Mouse (Mus musculus): ENCODE measurements around the gene Sucla2. TPM values are rescaled to one million over a fixed set of nuclear protein-coding genes. Genes with fewer than 3 reads are reported as not detected.

The Sucla2 gene
- polyA plus RNA-seq, 1 experiment from 2014 or later: 122 TPM

DNA sequence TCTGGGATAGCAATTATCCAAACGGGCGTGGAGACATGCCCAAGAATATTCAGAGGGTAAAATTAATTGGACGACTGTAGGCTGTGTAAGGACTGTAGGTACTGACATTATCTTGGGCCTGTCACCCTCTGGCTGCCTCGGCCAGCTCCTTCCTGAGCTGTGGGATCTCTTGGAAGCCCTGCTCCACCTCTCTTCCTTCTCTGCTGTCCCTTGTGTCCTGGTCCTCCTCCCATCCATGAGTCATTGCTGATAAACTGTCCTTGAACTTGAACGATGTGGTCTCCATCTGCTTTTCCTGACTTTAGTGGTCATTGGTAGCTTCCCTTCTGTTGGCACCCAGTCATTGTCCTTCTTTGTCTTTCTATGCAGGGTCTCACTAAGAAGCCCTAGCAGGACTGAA, 38.5 kb upstream of the Sucla2 start:
- 0 out of 2 replicates have a peak, but pooled peaks cover 3% of the 10 kb centered on the region for H3K9me3 ChIP-seq (replicated peaks; ENCODE audit: control insufficient read depth, low read length)
- ATAC-seq (ENCODE audit: insufficient read depth, low FRiP score): no peak
- no peak overlapping the region for H3K4me2 ChIP-seq (ENCODE audit: low read depth, low read length)
- H3K36me3 ChIP-seq (ENCODE audit: control insufficient read depth, insufficient read depth, low read length): no peaks in the 10 kb centered on the region
- H3K4me1 ChIP-seq (ENCODE audit: control insufficient read depth, insufficient read depth, low read length): no peaks in the 10 kb centered on the region
- no peak overlapping the region for H3K4me3 ChIP-seq (replicated peaks; ENCODE audit: low read length)
- H3K9ac ChIP-seq (ENCODE audit: low read length): no peak overlapping the region
- WGBS: 69% methylated on average over 5 of the region's 5 CpGs
- H3K27ac ChIP-seq (ENCODE audit: low read length): peak overlapping the region; percentile 12; the same call in 1 of the 2 replicates
- no peaks in the 10 kb centered on the region for H3K27me3 ChIP-seq (ENCODE audit: control insufficient read depth, insufficient read depth, low read length)

DNA sequence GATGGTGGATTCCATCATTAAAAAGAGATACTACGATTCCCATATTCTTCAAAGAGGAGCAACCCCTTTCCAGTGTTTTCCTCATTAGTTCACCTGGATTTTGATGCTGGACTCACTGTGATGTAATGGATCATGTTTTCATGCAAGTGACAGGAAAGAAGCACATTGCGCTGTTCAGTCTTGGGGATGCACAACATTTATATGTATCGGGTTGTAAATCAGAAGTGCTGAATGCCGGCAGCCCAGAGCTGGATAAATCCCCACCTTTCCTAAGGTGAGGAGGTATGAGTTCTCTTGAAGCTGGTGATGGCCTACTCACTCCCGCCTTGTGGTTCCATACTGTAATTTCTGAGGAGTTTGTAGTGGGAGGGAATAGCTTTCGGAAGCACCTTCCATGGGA, 31.8 kb upstream of the Sucla2 start:
- ATAC-seq (ENCODE audit: insufficient read depth, low FRiP score): no peak
- WGBS: 88% methylated on average over 6 of the region's 6 CpGs
- no peak overlapping the region for H3K4me3 ChIP-seq (replicated peaks; ENCODE audit: low read length)
- no peaks in the 10 kb centered on the region for H3K27me3 ChIP-seq (ENCODE audit: control insufficient read depth, insufficient read depth, low read length)
- H3K9me3 ChIP-seq (replicated peaks; ENCODE audit: control insufficient read depth, low read length): 0 out of 2 replicates have a peak, but pooled peaks cover 3% of the 10 kb centered on the region
- no peaks in the 10 kb centered on the region for H3K4me1 ChIP-seq (ENCODE audit: control insufficient read depth, insufficient read depth, low read length)
- no peak overlapping the region for H3K9ac ChIP-seq (ENCODE audit: low read length)
- H3K4me2 ChIP-seq (ENCODE audit: low read depth, low read length): no peak overlapping the region
- H3K27ac ChIP-seq (ENCODE audit: low read length): no peak overlapping the region
- no peaks in the 10 kb centered on the region for H3K36me3 ChIP-seq (ENCODE audit: control insufficient read depth, insufficient read depth, low read length)

DNA sequence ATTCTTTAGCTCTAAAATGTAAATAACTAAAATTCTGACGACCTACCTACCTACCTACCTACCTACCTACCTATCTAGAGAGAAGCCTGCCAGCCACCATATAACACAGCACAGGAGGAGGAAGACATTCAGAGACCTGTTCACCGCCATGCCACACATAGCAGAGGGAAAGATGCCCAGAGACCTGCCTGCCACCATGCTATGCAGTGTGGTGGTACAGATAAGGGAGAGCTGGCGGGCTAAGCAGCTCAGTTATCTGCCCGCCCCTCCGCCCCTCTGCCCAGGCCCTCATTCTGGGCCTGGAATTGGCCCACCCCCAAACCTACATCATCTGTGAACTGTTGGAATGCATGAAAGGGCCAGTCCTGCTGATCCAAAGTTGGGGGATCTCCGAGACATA, 31.0 kb upstream of the Sucla2 start:
- no peak overlapping the region for H3K4me3 ChIP-seq (replicated peaks; ENCODE audit: low read length)
- WGBS: 67% methylated on average over 6 of the region's 6 CpGs
- H3K4me2 ChIP-seq (ENCODE audit: low read depth, low read length): no peak overlapping the region
- no peak overlapping the region for H3K9ac ChIP-seq (ENCODE audit: low read length)
- no peaks in the 10 kb centered on the region for H3K27me3 ChIP-seq (ENCODE audit: control insufficient read depth, insufficient read depth, low read length)
- no peaks in the 10 kb centered on the region for H3K36me3 ChIP-seq (ENCODE audit: control insufficient read depth, insufficient read depth, low read length)
- H3K4me1 ChIP-seq (ENCODE audit: control insufficient read depth, insufficient read depth, low read length): no peaks in the 10 kb centered on the region
- ATAC-seq (ENCODE audit: insufficient read depth, low FRiP score): no peak
- no peak overlapping the region for H3K27ac ChIP-seq (ENCODE audit: low read length)
- H3K9me3 ChIP-seq (replicated peaks; ENCODE audit: control insufficient read depth, low read length): 0 out of 2 replicates have a peak, but pooled peaks cover 3% of the 10 kb centered on the region

DNA sequence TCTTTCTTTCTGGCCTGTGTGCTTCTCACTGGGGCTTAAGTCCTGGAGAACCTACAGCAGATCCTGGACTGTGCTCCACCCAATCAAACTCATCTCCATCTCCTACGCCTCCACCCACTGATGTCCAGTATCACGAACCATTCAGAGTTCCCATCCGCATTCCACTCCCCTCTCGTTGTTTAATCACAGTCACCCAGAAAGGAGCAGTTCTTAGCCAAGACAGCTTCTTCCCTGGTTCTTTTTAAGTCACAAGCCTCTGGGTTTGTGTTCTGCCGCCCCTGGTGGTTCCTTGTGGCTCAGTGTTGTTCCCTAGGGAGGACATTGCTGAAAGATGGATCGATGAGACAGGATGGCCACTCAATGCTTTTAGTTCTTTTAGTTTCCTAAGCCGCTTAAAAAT, 29.4 kb upstream of the Sucla2 start:
- Histone ChIP-seq H3K27me3 (ENCODE audit: control insufficient read depth, insufficient read depth, low read length) (no peaks in the 10 kb centered on the region), H3K4me2 (ENCODE audit: low read depth, low read length) (no peak overlapping the region), H3K4me1 (ENCODE audit: control insufficient read depth, insufficient read depth, low read length) (no peaks in the 10 kb centered on the region), H3K36me3 (ENCODE audit: control insufficient read depth, insufficient read depth, low read length) (no peaks in the 10 kb centered on the region), H3K9me3 (replicated peaks; ENCODE audit: control insufficient read depth, low read length) (0 out of 2 replicates have a peak, but pooled peaks cover 3% of the 10 kb centered on the region), H3K4me3 (replicated peaks; ENCODE audit: low read length) (no peak overlapping the region), H3K9ac (ENCODE audit: low read length) (no peak overlapping the region), H3K27ac (ENCODE audit: low read length) (no peak overlapping the region)
- WGBS: 70% methylated on average over 7 of the region's 7 CpGs
- ATAC-seq (ENCODE audit: insufficient read depth, low FRiP score): no peak

DNA sequence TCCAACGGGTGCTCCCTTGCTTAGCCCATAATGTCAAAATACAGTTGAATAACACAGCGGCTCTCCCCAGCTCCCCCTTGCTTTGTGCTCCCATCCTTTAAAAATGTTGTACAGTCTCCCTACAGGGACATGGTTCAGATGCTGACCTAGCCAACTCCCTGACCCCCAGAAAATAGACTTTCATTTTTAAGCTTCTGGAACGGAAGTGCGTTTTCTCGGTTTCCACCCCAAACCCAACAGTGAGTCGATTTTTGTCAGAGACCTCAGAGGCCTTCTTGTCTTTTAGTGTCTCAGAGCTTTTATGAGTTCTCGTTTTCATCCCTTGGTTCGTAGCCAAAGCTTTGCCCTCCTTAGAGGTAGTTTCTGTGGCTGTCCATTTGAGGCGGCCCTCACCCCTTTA, 23.8 kb upstream of the Sucla2 start:
- H3K4me3 ChIP-seq (replicated peaks; ENCODE audit: low read length): no peak overlapping the region
- no peak for ATAC-seq (ENCODE audit: insufficient read depth, low FRiP score)
- no peak overlapping the region for H3K4me2 ChIP-seq (ENCODE audit: low read depth, low read length)
- H3K36me3 ChIP-seq (ENCODE audit: control insufficient read depth, insufficient read depth, low read length): no peaks in the 10 kb centered on the region
- no peaks in the 10 kb centered on the region for H3K9me3 ChIP-seq (replicated peaks; ENCODE audit: control insufficient read depth, low read length)
- no peak overlapping the region for H3K27ac ChIP-seq (ENCODE audit: low read length)
- no peaks in the 10 kb centered on the region for H3K27me3 ChIP-seq (ENCODE audit: control insufficient read depth, insufficient read depth, low read length)
- WGBS: 89% methylated on average over 9 of the region's 9 CpGs
- peaks cover 15% of the 10 kb centered on the region; the same call in 1 of the 2 replicates for H3K4me1 ChIP-seq (ENCODE audit: control insufficient read depth, insufficient read depth, low read length)
- H3K9ac ChIP-seq (ENCODE audit: low read length): no peak overlapping the region

DNA sequence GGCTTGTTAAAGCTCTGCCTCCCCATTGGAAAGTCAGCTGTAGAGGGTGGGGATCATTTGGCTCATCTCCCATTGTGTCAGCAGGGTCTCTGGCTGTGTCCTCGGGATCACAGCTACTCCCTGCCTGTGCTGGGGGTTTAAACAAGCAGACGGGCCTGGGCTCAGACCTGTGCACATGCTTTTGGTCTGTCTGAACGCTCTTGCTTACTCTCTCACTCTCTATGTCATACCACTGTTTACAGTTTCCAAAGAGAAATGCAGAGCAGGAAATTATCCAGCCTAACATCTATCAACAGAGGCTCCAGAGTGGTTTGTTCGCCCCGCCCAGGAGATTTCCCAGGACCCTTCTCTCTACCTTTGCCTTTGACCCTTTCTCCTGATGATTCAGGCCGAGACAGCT, 23.4 kb upstream of the Sucla2 start:
- Histone ChIP-seq H3K4me2 (ENCODE audit: low read depth, low read length) (no peak overlapping the region), H3K9me3 (replicated peaks; ENCODE audit: control insufficient read depth, low read length) (no peaks in the 10 kb centered on the region), H3K27ac (ENCODE audit: low read length) (no peak overlapping the region), H3K9ac (ENCODE audit: low read length) (no peak overlapping the region), H3K4me1 (ENCODE audit: control insufficient read depth, insufficient read depth, low read length) (peaks cover 15% of the 10 kb centered on the region; the same call in 1 of the 2 replicates), H3K36me3 (ENCODE audit: control insufficient read depth, insufficient read depth, low read length) (no peaks in the 10 kb centered on the region), H3K4me3 (replicated peaks; ENCODE audit: low read length) (no peak overlapping the region), H3K27me3 (ENCODE audit: control insufficient read depth, insufficient read depth, low read length) (no peaks in the 10 kb centered on the region)
- 48% methylated on average over 6 of the region's 6 CpGs for WGBS
- ATAC-seq (ENCODE audit: insufficient read depth, low FRiP score): no peak

DNA sequence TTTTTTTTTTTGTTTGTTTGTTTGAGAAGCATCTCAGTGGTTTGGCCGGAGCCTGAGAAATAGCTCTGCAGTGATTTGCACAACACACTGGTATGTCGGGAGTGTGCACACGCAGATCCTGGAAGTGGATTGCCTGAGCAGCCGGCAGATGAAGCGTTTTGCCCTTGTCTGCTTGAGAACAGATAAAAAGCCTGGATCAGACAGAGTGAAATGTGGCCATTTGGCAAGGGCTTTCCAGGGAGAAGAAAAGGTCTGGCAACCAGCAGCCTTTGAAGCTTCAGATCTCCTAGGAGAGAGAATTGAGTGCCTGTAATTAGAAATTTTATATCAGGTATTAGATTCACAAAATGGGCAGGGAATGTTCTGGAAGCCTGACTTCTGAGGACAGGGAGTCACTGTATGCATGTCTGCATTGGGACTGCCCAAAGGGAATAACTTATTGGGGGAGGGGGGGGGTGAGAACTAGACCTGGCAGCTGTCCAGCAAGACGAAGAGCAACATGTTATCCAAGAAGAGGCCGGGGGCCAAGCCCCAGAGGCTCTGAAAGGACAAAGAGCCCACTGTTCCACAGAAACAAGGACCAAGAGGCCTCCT, 22.4 kb upstream of the Sucla2 start:
- peak; percentile 36; the same call in 1 of the 2 replicates for ATAC-seq (ENCODE audit: insufficient read depth, low FRiP score)
- no peaks in the 10 kb centered on the region for H3K36me3 ChIP-seq (ENCODE audit: control insufficient read depth, insufficient read depth, low read length)
- peak overlapping the region; percentile 29; the same call in 1 of the 2 replicates for H3K27ac ChIP-seq (ENCODE audit: low read length)
- no peak overlapping the region for H3K4me2 ChIP-seq (ENCODE audit: low read depth, low read length)
- no peaks in the 10 kb centered on the region for H3K9me3 ChIP-seq (replicated peaks; ENCODE audit: control insufficient read depth, low read length)
- WGBS: 36% methylated on average over 7 of the region's 7 CpGs
- no peaks in the 10 kb centered on the region for H3K27me3 ChIP-seq (ENCODE audit: control insufficient read depth, insufficient read depth, low read length)
- H3K4me1 ChIP-seq (ENCODE audit: control insufficient read depth, insufficient read depth, low read length): peaks cover 15% of the 10 kb centered on the region; the same call in 1 of the 2 replicates
- H3K4me3 ChIP-seq (replicated peaks; ENCODE audit: low read length): no peak overlapping the region
- no peak overlapping the region for H3K9ac ChIP-seq (ENCODE audit: low read length)

DNA sequence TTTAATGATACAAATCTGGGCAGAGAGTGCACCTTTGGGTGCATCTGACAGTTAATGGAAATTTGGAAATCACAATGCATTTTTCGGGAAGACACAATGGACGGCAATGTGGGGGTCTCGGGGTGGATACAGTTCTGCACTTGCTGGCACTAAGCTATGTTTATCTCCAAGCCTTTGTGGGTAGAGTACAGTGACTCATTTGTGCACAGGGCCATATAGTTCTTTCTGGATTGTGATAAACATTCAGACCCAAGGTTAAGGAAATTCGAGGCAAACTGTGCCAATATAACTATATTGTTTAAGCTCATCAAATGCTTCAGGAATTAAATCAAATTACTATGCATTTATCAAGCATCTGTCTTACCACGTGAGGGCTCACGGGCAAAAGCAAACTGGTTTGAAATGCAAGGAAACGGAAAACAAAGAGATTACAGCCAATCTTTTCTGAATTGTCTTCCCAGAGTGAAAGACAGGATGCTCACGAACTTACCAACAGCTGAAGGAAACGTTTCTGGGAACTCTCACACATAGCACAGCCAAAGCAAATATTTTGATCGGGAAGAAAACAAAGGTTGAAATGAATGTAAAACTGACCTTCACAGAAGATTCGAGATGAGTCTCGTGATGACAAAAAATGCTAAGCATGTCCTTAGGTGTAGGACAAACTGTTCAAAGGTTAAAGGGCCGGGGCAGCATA, 21.7 kb upstream of the Sucla2 start:
- no peaks in the 10 kb centered on the region for H3K9me3 ChIP-seq (replicated peaks; ENCODE audit: control insufficient read depth, low read length)
- ATAC-seq (ENCODE audit: insufficient read depth, low FRiP score): no peak
- WGBS: 49% methylated on average over 13 of the region's 13 CpGs
- peaks cover 15% of the 10 kb centered on the region; the same call in 1 of the 2 replicates for H3K4me1 ChIP-seq (ENCODE audit: control insufficient read depth, insufficient read depth, low read length)
- H3K27ac ChIP-seq (ENCODE audit: low read length): peak overlapping the region; percentile 26
- H3K4me3 ChIP-seq (replicated peaks; ENCODE audit: low read length): no peak overlapping the region
- no peak overlapping the region for H3K4me2 ChIP-seq (ENCODE audit: low read depth, low read length)
- H3K27me3 ChIP-seq (ENCODE audit: control insufficient read depth, insufficient read depth, low read length): no peaks in the 10 kb centered on the region
- H3K9ac ChIP-seq (ENCODE audit: low read length): no peak overlapping the region
- no peaks in the 10 kb centered on the region for H3K36me3 ChIP-seq (ENCODE audit: control insufficient read depth, insufficient read depth, low read length)

DNA sequence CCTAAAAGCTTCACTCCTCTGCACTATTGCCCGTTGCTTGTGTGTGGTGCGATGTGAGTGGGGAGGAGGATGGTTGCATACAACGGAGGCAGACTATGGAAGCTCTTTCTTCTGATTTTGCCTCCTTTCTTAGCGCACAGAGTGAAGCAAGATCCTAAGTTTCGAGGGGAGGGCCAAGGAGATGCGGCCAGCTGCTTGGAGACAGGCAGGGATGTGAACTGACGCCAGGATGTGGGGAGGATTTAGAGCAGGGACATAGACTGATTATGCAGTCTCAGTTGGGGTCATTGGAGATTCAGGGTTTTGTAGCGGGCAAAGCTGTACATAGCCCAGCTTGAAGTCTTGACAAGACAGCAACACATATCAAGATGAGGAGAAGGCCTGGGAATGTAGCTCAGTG, 18.8 kb upstream of the Sucla2 start:
- no peak overlapping the region for H3K27ac ChIP-seq (ENCODE audit: low read length)
- H3K4me2 ChIP-seq (ENCODE audit: low read depth, low read length): no peak overlapping the region
- peaks cover 23% of the 10 kb centered on the region; the same call in 1 of the 2 replicates for H3K4me1 ChIP-seq (ENCODE audit: control insufficient read depth, insufficient read depth, low read length)
- no peaks in the 10 kb centered on the region for H3K9me3 ChIP-seq (replicated peaks; ENCODE audit: control insufficient read depth, low read length)
- H3K36me3 ChIP-seq (ENCODE audit: control insufficient read depth, insufficient read depth, low read length): no peaks in the 10 kb centered on the region
- H3K27me3 ChIP-seq (ENCODE audit: control insufficient read depth, insufficient read depth, low read length): no peaks in the 10 kb centered on the region
- no peak overlapping the region for H3K4me3 ChIP-seq (replicated peaks; ENCODE audit: low read length)
- 51% methylated on average over 8 of the region's 8 CpGs for WGBS
- no peak for ATAC-seq (ENCODE audit: insufficient read depth, low FRiP score)
- no peak overlapping the region for H3K9ac ChIP-seq (ENCODE audit: low read length)

Data from stomach, embryonic 16.5 days (tissue).